Mouse (Mus musculus) neutrophil, adult 59 days (primary cell): ENCODE data around the gene Wfdc12. TPM values are rescaled to one million over a fixed set of nuclear protein-coding genes. Genes with fewer than 3 reads are reported as not detected.

ENCODE experiments used
- total RNA-seq, 2 experiments: library from RNA; stranded (reverse); gene quantifications; 1 replicate in 1 of 2; 2 replicates in 1 of 2; pipeline ENCODE4 v1.2.4; 2023

Gene Wfdc12
- total RNA-seq = not detected

DNA sequence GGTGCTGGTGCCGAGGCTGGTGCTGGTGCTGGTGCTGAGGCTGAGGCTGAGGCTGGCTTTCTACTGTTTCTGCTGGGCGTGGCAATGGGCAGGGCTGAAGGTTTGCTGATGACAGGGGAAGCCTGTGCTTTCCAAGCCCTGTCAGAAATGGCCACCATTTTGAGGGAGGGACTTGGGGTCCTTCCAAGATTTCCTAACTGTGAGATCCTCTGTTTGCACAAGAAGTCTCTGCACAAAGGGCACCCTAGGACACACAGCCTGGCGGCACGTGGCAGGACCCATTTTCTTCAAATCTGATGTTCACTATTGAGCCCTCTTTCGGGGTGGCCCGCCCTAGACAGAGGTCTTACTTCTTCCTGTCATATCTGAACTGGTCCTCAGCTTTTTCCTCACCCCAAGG is at the start of gene Wfdc12:
Wfdc12 (minus strand) TSS at position 33 of the 400 bp plus-strand sequence.

DNA sequence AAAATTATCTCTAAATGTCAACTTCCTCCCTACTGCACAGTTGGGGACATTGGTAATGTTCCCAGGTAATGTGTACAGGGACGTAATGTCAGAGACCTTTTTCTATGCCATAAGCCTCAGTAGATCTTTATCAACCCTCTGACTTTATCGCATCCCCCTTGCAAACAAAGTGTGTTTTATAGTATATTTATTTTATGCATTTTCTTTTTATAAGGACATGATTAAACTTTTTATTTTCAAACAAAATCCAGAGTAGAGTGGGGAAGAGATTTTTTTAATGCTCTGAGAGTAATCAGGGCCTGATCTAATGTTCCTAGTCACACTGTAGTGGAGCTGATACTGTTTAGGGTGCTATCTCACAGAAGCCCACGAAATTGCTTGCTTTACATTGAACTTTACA is 48.0 kb upstream of the Wfdc12 start, which contains the start of gene Svs2:
Svs2 (minus strand) TSS at position 101 of the 400 bp plus-strand sequence.

DNA sequence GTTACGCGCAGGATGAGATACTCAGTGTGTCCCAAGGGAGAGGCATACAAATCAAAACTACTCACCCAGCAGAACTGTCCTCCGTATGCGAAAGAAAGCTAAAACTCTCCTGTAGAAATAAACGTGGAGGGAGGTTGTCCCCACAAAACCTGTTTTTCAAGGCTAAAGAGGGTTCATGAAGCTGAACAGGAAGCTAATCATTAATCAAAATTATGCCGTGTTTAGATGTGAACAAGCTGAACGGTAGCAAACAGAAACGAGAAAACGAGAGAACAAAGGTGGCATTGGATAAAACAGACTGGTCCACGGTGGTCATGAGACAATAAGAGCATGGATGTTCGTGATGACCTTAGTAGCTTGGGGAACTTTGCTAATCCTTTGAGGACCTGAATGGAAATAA is 31.1 kb upstream of the Wfdc12 start, which contains the start of gene Wfdc15b:
Wfdc15b (minus strand) TSS at position 139 of the 400 bp plus-strand sequence.

DNA sequence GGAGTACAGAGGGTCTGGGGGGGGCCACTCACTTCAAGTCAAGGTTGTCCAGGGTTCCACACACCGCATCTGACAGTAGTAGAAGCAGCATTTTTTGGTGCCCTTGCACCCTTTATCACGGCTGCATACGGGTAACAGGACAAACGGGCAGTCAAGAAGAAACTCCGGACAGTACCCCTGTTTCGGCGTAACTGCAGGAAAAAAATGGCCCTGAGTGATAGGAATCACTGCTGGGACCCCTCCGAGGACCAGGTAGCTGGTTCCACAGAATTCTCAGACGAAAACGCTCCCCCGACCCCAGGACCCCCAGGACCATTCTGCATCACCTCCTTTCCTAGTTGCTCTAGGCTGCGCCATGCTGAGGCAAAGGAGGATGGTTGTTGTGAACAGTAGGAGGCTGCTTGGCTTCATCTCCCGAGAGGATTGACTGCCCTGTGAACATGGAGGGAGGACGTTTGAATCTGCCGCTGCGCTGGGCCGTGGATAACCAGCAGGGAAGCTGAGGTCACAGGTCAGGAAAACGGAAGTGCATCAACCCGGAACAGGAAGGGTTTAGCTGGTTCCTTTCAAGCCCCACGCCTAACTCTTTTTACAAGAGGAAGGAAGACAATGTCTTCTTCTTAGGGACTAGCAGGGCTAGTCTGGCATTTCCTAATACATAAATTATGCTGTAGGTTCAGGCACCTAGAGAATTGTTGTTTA is 9.4 kb upstream of the Wfdc12 start, which contains the start of gene Wfdc15a:
Wfdc15a (minus strand) TSS at position 505 of the 702 bp plus-strand sequence.

DNA sequence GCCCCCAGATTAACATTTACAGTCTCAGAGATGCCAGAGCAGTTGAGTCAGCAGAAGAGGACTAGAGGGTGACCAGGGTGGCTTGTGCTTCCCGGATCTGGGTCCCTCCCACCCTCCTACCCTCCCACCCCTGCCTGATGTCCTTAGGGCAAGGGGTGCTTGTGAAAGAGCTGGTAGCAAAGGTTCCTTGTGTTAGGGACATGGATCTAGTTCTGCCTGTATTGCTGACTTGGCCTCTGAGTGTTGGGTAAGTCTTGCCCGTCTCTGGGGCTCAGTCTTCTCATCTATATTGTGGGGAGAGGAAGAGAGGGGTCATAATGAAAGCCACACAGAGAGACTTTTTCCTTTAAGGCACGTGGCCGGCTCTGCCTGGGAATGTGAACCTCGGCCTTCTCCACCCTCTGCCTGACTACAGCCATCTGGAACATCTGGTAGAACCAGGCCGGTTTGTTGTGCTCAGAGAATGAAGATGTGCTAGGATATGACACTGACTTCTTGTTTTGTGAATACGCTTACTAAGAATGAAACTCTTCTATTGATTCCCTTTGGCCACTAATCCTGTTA is 7.6 kb downstream of the Wfdc12 start, which contains the start of gene Wfdc5:
Wfdc5 (minus strand) TSS at position 51 of the 564 bp plus-strand sequence.

DNA sequence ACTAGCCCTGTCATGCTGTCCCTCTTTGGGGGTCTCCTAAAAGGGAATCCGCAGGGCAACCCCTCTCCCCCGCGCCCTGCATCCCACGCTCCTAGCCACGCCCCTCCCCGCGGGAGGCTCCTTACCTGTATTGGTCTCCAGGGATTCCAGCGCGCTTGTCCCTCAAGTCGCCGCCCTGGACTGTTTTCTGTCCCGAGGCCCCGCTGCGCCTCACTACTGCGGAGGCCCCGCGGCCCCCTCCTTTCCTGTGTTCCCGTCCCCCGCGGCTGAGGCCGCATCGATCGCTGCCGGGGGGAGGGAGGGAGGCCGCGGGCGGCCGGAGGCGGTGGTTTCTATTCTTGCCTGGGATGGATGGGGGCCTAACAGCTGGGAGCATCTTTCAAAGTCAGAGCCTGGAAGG is 19.5 kb downstream of the Wfdc12 start, which contains the start of gene Kcns1:
Kcns1 (minus strand) TSS at position 212 of the 400 bp plus-strand sequence.

Other genes starting within 250 kb of the Wfdc12 start
- gene Ywhab, start 195.6 kb downstream of the Wfdc12 start, total RNA-seq = 100 to 1,000 TPM; 147 to 164 TPM
- 10 to 100 TPM; 12.4 to 13.0 TPM for gene Pabpc1l, start 165.2 kb downstream of the Wfdc12 start, total RNA-seq
- 100 to 1,000 TPM; 159 to 163 TPM for gene Stk4, start 120.3 kb downstream of the Wfdc12 start, total RNA-seq
- gene Tomm34, start 119.4 kb downstream of the Wfdc12 start, total RNA-seq = 10 to 100 TPM; 40.3 to 49.7 TPM
- gene Kcns1, start 19.5 kb downstream of the Wfdc12 start, total RNA-seq = not detected
- not detected for gene Wfdc5, start 7.9 kb downstream of the Wfdc12 start, total RNA-seq
- not detected for gene Wfdc15a, start 9.5 kb upstream of the Wfdc12 start, total RNA-seq
- gene Wfdc15b, start 31.1 kb upstream of the Wfdc12 start, total RNA-seq = not detected
- gene Svs2, start 47.9 kb upstream of the Wfdc12 start, total RNA-seq = not detected
- not detected for gene Svs3b, start 66.0 kb upstream of the Wfdc12 start, total RNA-seq
- gene Svs4, start 87.9 kb upstream of the Wfdc12 start, total RNA-seq = not detected
- gene Svs3a, start 98.7 kb upstream of the Wfdc12 start, total RNA-seq = not detected
- not detected for gene Svs6, start 126.1 kb upstream of the Wfdc12 start, total RNA-seq
- gene Svs5, start 142.1 kb upstream of the Wfdc12 start, total RNA-seq = not detected
- 100 to 1,000 TPM; 591 to 696 TPM for gene Slpi, start 198.5 kb upstream of the Wfdc12 start, total RNA-seq
- gene Rbpjl, start 212.5 kb upstream of the Wfdc12 start, total RNA-seq = not detected
- not detected for gene Matn4, start 214.6 kb upstream of the Wfdc12 start, total RNA-seq